Mouse (Mus musculus) lung, postnatal 0 days (tissue): ENCODE data around the gene Mpeg1.

Source experiments
- CTCF ChIP-seq: IDR thresholded peaks from 2 replicates; pipeline ENCODE4 v1.5.1; 2016; ENCODE audit warnings: antibody characterized with exemption, mild to moderate bottlenecking
- EP300 ChIP-seq: IDR thresholded peaks from 2 replicates; pipeline ENCODE4 v1.6.1; 2016; ENCODE audit warnings: antibody characterized with exemption, mild to moderate bottlenecking, control low read depth

GRCm38 (mm10) chr19:12502756-12503155, 42.2 kb downstream of the Mpeg1 start:
- no peak for TF ChIP-seq EP300
- TF ChIP-seq CTCF, result no peak
